Mouse (Mus musculus) G1E (cell line): ENCODE data around the gene Arpc5l. TPM values are rescaled to one million over a fixed set of nuclear protein-coding genes. Genes with fewer than 3 reads are reported as not detected.

Experiments used
- ATAC-seq: 2 replicates; pipeline ENCODE4 v1.8.0; 2016; ENCODE audit warnings: mild to moderate bottlenecking; ENCODE audit not compliant: insufficient number of reproducible peaks, poor library complexity, low FRiP score, severe bottlenecking; ENCODE audit errors: extremely low read depth
- DNase-seq: peaks from one replicate; pipeline ENCODE4 v3.0.0; 2012; ENCODE audit warnings: low spot score
- H3K27me3 ChIP-seq: 2 replicates; pipeline ENCODE4 v1.6.1; 2012; ENCODE audit warnings: mild to moderate bottlenecking, low read length, inconsistent platforms; ENCODE audit not compliant: insufficient read depth
- H3K36me3 ChIP-seq: replicated peaks from 2 replicates; pipeline ENCODE3; 2012; ENCODE audit warnings: mild to moderate bottlenecking, inconsistent platforms
- H3K4me1 ChIP-seq: 2 replicates; pipeline ENCODE4 v1.6.1; 2012; ENCODE audit warnings: low read depth, low read length, inconsistent platforms, mixed read lengths; ENCODE audit not compliant: insufficient read depth
- H3K4me3 ChIP-seq: 2 replicates; pipeline ENCODE4 v1.5.1; 2012; ENCODE audit warnings: low read depth, mild to moderate bottlenecking, inconsistent platforms, low read length, moderate library complexity, mixed read lengths
- H3K9me3 ChIP-seq: replicated peaks from 2 replicates; pipeline ENCODE4 v1.6.1; 2012; ENCODE audit warnings: inconsistent platforms
- CTCF ChIP-seq: IDR thresholded peaks from 2 replicates; pipeline ENCODE4 v1.5.1; 2012; ENCODE audit warnings: low read depth, low read length, inconsistent platforms, mixed read lengths
- GATA1 ChIP-seq: IDR thresholded peaks from 2 replicates; pipeline ENCODE4 v1.6.1; 2012; ENCODE audit warnings: borderline replicate concordance, low read length, inconsistent platforms, mixed read lengths
- GATA2 ChIP-seq: IDR thresholded peaks from 2 replicates; pipeline ENCODE4 v1.6.1; 2012; ENCODE audit warnings: low read depth, low read length, inconsistent platforms, borderline replicate concordance
- POLR2AphosphoS5 ChIP-seq: IDR thresholded peaks from 2 replicates; pipeline ENCODE4 v1.6.1; 2012; ENCODE audit warnings: low read depth, low read length, inconsistent platforms; ENCODE audit not compliant: insufficient replicate concordance
- TAL1 ChIP-seq: conservative IDR thresholded peaks from 2 replicates; pipeline ENCODE4 v1.6.1; 2012; ENCODE audit warnings: low read depth, low read length, inconsistent platforms, mixed read lengths
- polyA plus RNA-seq: library from polyadenylated mRNA; stranded (reverse); fragments of >175 nt; gene quantifications from 2 replicates; pipeline ENCODE4 v1.2.3, GENCODE M21; 2012
- total RNA-seq, 2 experiments: library from RNA; stranded (forward) in 1 of 2; stranded (reverse) in 1 of 2; fragments of 200-1000 nt in 1 of 2; fragments of >200 nt in 1 of 2; fragmentation: Nextera tagmentation in 1 of 2; gene quantifications; 2 replicates each; pipeline ENCODE4 v1.2.3; 2014 to 2017

The Arpc5l gene
- total and polyA plus RNA-seq, 3 experiments: 34.3 to 71.6 (median 59.8) TPM

GRCm38 (mm10) chr2:38973223-38973622, 31.9 kb upstream of the Arpc5l start:
- peaks cover 31% of the 10 kb centered on the region for H3K27me3 ChIP-seq
- no peak for ATAC-seq
- H3K9me3 ChIP-seq: no peaks in the 10 kb centered on the region
- no peaks in the 10 kb centered on the region for H3K36me3 ChIP-seq
- no peak overlapping the region for H3K4me3 ChIP-seq
- H3K4me1 ChIP-seq: peaks cover 7% of the 10 kb centered on the region; the same call in 1 of the 2 replicates
- TF ChIP-seq GATA1 (no peak), CTCF (no peak), GATA2 (no peak), POLR2AphosphoS5 (no peak)
- no peak for DNase-seq

DNA sequence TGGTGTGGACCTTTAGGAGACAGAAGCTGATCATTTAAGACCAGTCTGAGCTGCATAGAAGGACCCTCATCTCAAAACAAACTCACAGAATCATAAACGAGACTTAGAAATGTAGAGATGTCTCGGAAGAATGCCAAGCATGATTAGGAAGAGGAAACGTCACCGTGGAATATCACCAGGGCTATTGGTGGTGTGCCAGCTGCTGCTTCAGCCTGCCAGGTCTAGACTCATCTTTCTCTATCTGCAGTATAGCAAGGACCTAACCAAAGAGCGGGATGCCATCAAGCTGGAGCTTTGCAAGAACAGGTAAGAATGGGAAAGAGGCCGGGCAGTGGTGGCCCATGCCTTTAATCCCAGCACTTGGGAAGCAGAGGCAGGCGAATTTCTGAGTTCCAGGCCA, 31.4 kb upstream of the Arpc5l start:
- H3K27me3 ChIP-seq: peaks cover 31% of the 10 kb centered on the region
- DNase-seq (no peak), ATAC-seq (no peak)
- H3K9me3 ChIP-seq: no peaks in the 10 kb centered on the region
- H3K4me1 ChIP-seq: peaks cover 7% of the 10 kb centered on the region; the same call in 1 of the 2 replicates
- TF ChIP-seq GATA1: no peak
- TF ChIP-seq CTCF: no peak
- TF ChIP-seq GATA2: no peak
- TF ChIP-seq POLR2AphosphoS5: no peak
- TF ChIP-seq TAL1: no peak
- H3K4me3 ChIP-seq: no peak overlapping the region
- H3K36me3 ChIP-seq: no peaks in the 10 kb centered on the region

DNA sequence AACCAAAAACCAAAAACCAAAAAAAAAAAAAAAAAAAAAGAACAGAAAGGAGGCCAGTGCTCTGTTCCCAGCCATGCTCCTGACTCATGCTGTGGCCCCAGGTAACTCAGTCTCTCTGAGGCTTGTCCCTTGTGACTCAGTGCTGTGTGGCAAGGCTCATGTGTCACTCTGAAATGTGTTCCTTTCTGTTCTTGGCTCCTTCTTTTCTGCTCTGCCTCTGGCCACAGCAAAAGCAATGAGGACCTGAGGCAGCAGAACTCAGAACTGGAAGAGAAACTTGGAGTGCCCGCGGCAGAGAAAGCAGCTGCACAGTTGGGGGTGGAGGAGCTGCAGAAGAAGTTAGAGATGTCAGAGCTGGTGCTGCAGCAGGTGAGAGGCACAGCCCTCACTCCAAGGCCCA, 31.0 kb upstream of the Arpc5l start:
- DNase-seq (no peak), ATAC-seq (no peak)
- no peaks in the 10 kb centered on the region for H3K9me3 ChIP-seq
- peaks cover 7% of the 10 kb centered on the region; the same call in 1 of the 2 replicates for H3K4me1 ChIP-seq
- peaks cover 30% of the 10 kb centered on the region for H3K27me3 ChIP-seq
- no peak overlapping the region for H3K4me3 ChIP-seq
- TF ChIP-seq GATA2: no peak
- no peak for TF ChIP-seq TAL1
- TF ChIP-seq POLR2AphosphoS5: no peak
- TF ChIP-seq CTCF: no peak
- TF ChIP-seq GATA1: no peak
- H3K36me3 ChIP-seq: no peaks in the 10 kb centered on the region

- TF ChIP-seq POLR2AphosphoS5 (no peak), TAL1 (no peak), CTCF (no peak), GATA2 (no peak), GATA1 (no peak)
- peaks cover 32% of the 10 kb centered on the region for H3K27me3 ChIP-seq
- DNase-seq (no peak), ATAC-seq (no peak)
- H3K36me3 ChIP-seq: no peaks in the 10 kb centered on the region
- no peak overlapping the region for H3K4me3 ChIP-seq
- H3K4me1 ChIP-seq: 0 out of 2 replicates have a peak, but pooled peaks cover under 1% of the 10 kb centered on the region
- no peaks in the 10 kb centered on the region for H3K9me3 ChIP-seq
Observed at GRCm38 (mm10) chr2:38975181-38975580, 30.0 kb upstream of the Arpc5l start.

DNA sequence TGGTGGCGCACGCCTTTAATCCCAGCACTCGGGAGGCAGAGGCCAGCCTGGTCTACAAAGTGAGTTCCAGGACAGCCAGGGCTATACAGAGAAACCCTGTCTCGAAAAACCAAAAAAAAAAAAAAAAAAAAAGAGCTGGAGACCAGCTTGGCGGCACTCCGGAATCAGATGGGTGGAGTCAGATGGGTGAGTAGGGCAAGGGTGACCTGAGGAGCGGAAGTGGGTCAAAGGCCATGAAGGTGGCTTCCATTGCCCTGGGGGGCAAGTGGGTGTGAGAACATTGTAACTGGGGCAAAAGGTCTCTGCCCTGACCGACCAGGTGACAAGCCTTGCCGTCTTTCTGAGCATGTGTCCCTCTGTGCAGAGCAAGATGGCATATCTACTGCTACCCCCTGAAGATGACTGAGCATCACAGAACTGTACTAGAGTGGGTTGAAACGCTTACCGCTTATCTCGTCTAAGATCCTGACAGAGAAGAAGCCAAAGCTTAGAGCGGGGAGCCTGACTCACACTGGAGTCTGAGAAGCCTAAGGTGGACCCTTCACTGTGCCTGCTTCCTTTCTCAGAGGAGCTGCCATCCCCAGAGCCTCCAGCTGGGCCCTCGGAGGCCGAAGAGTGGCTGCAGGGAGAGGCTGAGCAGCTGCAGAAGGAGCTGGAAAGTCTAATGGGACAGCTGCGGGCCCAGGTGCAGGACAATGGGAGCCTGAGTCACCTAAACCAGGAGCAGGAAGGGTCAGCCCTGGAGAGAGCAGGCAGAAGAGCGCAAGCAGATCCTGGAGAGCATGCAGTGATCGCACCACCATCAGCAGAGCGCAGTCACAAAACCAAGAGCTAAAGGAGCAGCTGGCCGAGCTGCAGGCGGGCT, 29.0 kb upstream of the Arpc5l start:
- Histone ChIP-seq H3K4me3 (no peak overlapping the region), H3K36me3 (no peaks in the 10 kb centered on the region), H3K27me3 (peaks cover 37% of the 10 kb centered on the region), H3K4me1 (no peaks in the 10 kb centered on the region), H3K9me3 (no peaks in the 10 kb centered on the region)
- TF ChIP-seq GATA2 (no peak), CTCF (no peak), GATA1 (no peak), POLR2AphosphoS5 (no peak), TAL1 (no peak)
- DNase-seq (no peak), ATAC-seq (no peak)

GRCm38 (mm10) chr2:38977837-38978236, 27.3 kb upstream of the Arpc5l start:
- Histone ChIP-seq H3K4me1 (no peaks in the 10 kb centered on the region), H3K4me3 (no peak overlapping the region), H3K9me3 (no peaks in the 10 kb centered on the region), H3K27me3 (peaks cover 42% of the 10 kb centered on the region), H3K36me3 (no peaks in the 10 kb centered on the region)
- TF ChIP-seq POLR2AphosphoS5 (no peak), CTCF (no peak), GATA2 (no peak), GATA1 (no peak), TAL1 (no peak)
- no peak for DNase-seq
- no peak for ATAC-seq

- Histone ChIP-seq H3K36me3 (no peaks in the 10 kb centered on the region), H3K27me3 (peaks cover 37% of the 10 kb centered on the region), H3K4me1 (peaks cover 4% of the 10 kb centered on the region; the same call in 1 of the 2 replicates), H3K4me3 (no peak overlapping the region), H3K9me3 (peaks cover 9% of the 10 kb centered on the region)
- no peak for ATAC-seq
- TF ChIP-seq GATA2 (no peak), POLR2AphosphoS5 (no peak), GATA1 (no peak), TAL1 (no peak), CTCF (no peak)
- DNase-seq: no peak
Observed at GRCm38 (mm10) chr2:38983456-38983855, 21.7 kb upstream of the Arpc5l start.
